Mouse (Mus musculus) yolk sac, embryonic 10.5 days (tissue): ENCODE measurements around the gene Troap.

Experiments used
- DNase-seq: peaks from one replicate; pipeline ENCODE4 v3.0.0-alpha.2; 2017; ENCODE audit warnings: low spot score

The Troap gene

DNA sequence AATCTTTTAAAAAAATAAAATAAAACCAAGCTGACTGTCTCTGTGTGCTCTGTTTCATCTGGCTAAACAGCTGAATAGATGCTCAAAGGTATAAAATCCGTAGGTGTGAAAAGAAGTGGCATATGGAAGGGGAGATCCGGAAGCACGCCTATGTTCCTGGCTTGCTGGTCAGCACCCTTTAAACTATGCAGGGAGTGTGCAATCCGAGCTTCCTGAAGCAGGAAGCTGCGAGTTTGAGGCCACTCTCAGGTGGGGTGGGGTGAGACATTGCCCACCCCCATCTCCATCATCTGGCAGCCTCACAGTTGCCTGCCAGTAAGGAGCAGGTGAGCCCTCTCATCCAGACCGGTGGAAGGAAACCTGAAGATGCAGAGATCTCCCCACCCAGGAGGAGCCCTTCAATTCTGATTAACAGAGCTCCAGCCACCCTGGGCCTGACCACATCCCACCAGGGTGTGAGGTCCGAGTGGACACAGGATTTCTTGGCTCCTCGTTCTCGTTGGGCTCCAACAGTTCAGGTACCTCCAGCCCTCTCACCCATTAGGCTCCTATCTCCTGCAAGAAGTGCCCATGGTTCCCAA is at the start of gene Troap:
Gene Troap (plus strand): TSS at position 557 of the 581 bp plus-strand sequence.
- no peak for DNase-seq

DNA sequence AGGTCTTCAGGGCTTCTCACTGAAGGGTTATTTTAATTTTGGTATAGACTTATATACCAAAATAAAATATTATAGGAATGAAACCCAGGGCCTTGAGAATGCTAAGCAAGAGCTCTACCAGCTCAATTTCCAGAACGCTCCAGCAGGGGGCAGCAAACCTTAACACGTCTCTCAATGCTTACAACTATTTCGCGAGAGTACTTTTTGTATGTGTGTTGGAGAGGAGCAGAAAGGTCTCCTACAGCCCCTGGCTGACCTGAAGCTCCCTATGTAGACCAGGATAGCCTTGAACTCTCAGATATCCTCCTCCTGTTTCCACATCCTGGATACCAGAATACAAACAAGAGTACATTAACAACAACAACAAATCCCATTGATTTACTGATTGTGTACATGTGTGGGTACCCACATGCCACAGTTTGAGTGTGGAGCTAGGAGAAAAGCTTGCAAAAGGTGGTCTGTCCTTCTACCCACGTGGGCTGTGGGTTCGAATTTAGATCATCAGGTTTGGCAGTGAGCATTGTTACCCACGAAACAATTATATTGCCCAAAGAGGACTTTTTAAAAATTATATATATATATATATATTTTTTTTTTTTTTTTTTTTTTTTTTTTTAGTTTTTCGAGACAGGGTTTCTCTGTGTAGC is 49.6 kb upstream of the Troap start:
- DNase-seq = peak; percentile 67

DNA sequence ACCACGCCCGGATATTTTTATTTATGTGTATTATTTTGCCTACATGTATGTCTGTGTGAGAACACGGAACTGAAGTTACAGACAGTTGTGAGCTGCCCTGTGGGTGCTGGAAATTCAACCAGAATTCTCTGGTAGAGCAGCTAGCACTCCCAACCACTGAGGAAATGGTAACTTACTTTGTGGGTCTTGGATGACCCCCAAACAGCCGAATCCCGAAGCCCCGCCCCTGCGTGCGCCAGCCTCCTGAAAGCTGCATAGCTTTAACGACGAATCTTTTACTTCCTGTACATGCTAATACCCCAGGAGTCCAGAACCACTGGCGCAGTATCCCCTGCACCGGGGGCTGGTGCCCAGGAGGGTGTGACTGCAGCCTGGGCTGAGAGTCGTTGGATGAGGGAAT is 49.0 kb upstream of the Troap start:
- DNase-seq = no peak

DNA sequence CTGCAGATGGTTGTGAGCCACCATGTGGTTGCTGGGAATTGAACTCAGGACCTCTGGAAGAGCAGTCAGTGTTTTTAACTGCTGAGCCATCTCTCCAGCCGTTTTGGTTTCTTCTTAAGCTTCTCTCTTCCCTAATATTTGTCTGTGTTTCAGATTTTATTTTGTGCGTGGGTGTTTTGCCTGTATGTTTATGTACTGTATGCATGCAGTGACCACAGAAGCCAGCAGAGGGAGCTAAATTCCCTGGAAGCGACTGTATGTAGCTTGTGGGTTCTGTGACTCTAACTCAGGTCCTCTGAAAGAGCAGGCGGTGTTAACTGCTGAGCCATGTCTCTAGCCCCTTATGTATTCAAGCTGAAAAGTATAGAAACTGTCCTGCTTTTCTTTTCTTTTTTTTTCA is 48.1 kb upstream of the Troap start:
- no peak for DNase-seq

DNA sequence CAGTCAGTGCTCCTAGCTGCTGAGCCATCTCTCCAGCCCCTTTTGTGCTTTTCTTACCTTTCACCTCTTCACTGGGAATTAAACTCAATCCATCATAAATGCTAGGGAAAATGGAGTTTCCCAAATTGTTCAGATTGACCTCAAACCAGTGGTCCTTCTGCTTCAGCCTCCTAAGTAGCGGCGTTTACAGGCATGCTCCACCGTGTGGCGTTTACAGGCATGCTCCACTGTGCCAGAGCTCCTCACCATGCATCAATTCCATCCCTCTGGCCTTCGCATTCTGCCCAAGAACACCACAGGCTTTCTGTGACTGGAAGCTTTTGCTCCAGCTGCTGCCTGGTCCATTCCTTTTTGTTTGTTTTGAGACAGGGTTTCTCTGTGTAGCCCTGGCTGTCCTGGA is 47.3 kb upstream of the Troap start:
- no peak for DNase-seq

DNA sequence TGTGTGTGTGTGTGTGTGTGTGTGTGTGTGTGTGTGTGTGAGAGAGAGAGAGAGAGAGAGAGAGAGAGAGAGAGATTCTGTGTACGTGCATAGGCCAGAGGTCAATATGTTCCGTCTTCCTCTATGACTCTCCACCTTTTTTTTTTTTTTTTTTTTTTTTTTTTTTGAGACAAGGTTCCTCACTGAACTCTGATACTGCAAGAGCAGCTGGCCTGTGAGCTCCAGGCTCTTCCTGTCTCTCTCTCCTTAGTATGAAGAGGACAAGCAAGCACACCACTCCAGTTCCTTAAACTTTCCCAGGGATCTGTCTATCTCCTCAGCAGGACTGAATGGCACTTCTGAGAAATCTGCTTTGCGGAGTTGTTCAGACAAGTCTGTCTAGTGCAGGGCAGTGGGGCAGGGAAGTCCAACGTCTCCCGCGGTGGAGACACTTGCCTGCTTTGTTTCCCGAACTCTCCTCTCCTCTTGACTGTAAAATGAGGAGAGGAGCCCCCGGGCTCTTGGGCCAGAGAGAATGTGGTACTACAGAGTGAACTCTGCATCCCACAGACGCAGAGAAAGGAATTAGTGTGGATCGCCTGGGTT is 45.4 kb upstream of the Troap start:
- DNase-seq = peak; percentile 53

DNA sequence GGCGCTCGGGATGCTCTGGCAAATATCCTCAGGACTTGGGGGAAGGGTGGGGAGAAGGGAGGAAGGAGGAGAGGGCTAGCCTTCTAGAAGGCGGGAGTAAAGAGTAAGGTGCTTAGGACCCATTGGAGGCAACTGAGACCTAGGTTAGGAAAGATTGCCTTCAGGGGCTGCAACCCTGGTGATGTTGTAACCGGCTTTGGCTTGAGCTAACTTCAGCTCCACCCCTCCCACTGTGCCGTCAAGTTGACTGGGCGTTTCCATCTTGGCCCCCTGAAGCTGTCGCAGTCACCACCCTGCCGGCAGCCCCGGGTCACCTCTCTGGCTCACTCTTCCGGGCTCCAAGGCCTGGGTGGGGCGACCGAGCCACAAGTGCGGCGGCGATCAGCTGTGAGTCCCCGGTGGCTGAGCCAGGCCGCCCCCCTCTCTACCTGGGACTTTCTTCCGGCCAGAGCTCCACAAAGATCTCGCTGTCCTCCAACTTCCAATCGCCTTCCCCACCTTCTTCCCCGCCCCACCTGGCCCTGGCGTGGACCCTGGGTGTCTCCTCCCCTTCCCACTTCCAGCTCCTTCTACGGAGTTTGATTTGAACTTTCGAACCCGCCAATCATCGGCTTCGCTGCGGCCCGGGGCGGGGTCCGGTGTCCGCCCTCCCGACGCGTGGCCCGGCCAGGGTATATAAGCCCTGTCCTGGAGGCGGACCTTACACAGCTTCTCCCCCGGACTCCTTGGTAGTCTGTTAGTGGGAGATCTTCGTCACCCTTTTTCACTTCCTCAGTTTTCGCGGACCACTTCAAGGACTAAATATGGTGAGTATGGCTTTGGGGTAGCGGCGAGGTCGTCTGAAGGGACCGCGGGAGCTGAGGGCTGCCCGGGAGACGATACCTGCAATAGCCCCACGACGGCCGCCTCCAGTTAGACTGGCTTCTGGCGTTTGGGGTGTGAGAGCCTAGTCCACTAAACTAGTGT is 44.5 kb upstream of the Troap start, which contains the start of gene Tuba1c:
Gene Tuba1c (plus strand): TSS at position 273 of the 966 bp plus-strand sequence.
- DNase-seq = peak; percentile 99

DNA sequence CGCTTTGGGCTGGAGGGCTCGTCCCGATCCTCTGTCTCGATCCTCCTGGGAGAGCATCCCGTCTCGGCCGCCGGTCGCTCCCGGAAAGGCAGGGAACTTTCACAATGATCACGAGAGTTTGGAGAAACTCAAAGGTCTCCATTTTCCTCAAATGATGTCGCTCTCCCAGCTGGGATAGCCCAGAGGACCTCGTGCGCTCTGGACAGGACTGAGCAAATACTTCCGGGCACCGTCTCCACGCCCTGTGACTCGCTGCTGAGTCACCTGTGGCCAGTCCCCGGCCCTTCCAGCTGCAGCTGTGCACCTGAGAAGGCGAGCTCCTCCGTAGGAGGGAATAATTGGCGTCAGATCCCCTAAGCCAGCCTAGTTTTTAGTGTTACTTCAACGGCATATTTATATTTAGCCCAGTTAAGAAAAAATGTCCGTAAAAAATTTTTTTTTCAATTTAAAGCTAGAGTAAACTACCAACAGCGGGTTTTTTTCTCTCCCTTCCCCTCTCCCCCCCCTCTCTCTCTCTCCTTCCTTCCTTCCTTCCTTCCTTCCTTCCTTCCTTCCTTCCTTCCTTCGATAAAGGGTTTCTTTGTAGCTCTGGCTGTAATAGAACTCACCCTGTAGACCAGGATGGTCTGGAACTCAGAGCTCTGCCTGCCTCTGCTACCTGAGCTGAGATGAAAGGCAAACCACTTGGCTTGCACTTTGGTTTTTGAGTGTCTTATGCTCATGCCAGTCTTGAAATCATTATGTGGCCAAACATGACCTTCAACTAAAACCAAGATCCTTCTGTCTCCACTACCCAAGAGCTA is 43.6 kb upstream of the Troap start:
- peak; percentile 80 for DNase-seq

DNA sequence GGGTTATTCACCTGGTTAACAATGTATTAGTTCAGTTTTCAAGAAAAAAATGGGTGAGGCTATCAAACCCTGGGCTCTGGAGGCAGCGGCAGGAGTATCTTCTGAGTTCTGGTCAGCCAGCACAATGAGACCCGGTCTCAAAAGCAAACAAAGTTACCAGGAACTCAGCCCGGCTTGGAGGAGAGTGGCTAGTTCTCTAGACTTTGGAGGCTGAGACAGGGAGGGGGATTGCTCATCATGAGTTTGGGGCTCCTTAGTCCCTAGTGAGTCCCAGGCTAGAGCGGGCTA is 43.0 kb upstream of the Troap start:
- DNase-seq = no peak

DNA sequence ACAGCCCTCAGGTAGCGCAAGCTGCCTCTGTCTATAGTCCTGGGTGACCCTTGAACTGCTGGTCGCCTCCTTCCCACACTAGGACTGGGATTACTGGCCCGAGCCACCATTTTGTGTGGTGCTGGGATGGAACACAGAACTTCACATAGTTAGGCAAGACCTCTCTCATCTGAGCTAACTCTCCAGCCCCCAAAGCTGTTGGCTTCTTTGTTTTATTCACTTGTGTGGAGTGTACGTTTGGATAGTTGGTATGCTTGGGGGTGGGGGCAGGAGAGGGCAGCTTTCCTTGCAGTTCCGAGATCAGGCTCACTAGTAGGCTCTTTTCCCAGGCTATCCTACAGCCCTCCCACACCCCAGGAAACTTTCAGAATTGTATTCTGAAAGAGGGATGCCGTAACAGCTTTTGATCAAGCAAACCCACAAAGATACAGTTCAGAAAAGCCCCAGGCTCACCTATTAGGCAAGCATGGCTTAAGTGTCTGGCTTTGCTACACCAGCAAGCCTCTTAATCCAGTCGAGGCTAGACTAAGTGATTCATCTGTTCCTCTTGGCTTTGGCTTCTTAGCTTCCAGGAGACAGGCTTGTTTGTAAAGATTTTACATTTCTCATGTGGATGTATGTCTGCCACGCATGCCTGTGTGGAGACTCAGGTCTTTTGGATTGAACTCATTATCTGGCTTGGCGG is 42.2 kb upstream of the Troap start:
- no peak for DNase-seq

DNA sequence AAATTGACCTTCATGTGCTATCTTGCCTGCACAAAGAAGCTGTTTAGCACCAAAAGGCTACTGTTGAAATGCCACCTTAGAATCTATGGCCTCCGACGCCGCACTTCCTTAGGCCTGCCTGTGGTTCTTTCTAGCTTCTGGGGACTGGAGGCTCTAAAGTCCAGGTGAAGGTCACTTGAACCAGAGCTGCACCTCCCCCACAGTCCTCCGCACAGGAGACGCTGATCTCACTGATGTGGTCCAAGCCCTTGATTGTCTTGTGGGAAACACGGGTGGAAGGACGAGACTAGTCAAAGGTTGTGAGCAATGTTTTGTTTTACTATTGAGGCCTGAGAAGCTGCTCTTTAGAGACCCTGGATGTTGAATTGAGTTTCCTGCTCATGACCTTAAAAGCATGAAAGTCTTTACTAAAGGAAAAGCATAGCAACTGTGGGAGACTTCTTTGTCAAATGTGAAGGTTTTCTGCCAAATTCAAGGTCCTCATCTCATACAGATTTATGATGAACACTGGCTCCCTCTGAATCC is 41.6 kb upstream of the Troap start:
- peak; percentile 65 for DNase-seq

DNA sequence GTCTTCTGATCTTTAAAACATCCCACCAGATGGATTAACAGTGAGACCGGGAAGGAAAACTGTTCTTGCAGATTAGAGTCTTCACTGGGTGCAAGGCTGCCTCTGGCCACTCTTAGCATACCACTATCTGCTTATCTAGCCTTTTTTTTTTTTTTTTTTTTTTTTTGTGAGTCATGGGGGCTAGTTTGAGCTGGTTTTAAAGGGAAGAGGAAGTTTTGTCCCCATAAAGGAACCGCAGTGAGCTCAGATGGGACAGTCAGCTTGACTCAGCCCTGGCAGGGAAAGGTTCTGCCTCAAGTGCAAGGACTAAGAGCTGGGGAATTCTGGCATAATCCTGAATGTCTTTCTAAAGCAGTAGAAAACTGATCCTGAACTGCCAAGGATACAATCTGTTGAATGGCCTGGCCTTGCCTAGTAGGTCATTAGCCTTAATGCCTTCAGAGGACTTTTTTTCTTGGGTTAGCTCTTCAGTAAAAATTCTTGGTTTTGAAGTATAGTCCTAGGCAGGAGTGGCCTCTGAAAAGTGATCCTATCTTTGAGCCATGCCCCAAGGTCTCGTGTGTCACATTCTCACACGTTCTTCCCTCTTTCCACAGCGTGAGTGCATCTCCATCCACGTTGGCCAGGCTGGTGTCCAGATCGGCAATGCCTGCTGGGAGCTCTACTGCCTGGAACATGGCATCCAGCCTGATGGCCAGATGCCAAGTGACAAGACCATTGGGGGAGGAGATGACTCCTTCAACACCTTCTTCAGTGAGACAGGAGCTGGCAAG is 40.7 kb upstream of the Troap start:
- no peak for DNase-seq

DNA sequence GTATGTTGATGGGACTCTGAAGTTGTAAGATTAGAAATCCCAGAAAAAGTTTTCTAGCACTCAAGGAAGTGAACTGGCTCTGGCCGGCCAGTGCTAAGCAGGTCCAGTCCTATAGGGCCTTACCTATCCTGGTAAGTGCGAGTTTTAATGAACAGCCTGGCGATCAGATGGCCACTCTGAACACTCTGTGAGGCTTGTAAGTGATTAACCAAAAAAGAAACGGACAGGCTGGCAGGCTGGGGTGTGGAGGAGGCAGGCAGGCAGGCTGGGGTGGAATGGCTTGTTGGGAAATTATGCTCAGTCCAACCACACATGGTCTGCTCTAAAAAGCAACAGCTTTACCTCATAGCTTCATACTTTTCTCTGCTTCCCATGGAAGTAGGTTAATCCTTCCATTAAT is 38.9 kb upstream of the Troap start:
- DNase-seq = no peak

DNA sequence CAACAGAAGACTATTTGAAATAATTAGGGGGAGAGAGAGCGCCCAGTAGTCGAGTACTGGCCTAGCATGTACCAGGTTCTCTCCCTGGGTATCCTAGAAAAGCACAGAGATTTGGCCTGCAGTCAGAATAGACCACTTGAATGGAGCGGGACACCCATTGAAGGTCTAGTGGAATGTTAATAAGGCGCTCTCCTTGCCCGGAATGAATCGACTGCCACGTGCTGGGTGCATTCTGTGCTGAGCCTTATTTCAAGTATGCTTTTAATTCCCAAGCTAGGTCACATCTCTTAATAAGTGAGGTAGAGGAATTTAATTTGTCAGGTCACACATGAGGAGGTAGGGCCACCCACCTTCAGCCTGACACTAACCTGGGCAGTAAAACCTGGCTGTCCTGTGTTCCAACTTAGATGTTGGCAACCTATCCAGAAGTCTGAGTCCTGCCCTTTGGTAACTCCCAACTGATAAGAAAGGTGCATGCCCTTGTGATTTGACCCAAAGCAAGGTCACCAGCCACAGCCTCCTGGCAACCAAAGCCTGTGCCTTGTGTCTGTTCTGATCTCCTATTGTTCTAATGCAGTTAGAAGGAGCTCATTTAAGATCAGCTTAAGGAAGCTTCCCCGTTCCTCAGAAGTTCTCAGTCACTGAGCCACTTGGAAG is 38.0 kb upstream of the Troap start:
- no peak for DNase-seq

DNA sequence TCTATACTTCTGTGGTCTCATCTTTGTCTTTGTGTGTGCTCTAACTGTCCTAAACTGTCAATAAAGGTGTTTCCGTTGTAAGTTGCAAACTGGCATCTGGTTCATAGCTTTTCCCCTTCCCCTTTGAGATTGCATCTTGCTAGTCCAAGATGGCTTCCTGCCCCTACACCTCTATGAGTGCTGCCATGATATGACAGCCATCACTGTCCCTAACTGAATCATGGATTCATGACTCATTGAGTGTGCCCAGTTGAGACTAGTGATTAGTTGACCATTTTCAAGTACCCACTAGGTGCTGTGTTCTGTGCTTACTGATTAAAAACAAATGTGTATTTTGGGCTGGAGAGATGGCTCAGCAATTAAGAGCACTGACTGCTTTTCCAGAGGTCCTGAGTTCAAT is 36.4 kb upstream of the Troap start:
- DNase-seq = no peak

DNA sequence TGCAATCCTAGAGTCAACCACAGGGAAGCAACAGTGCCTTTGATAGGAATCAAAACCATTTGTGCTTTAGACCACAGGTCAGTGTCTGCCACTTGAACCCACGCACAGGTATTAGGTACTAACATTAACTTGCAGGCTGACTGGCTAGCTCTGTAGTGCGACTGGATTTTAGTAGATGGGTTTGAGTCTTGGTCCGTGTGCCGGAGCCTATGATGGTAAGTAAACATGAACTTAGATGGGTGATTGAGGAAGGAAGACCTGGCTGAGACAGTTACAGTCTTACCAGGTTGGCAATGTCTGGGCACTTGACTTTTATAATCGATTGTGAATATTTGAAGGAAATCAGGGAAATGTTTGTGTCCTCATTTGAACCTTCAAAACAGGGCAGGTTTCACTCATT is 35.6 kb upstream of the Troap start:
- DNase-seq = no peak

DNA sequence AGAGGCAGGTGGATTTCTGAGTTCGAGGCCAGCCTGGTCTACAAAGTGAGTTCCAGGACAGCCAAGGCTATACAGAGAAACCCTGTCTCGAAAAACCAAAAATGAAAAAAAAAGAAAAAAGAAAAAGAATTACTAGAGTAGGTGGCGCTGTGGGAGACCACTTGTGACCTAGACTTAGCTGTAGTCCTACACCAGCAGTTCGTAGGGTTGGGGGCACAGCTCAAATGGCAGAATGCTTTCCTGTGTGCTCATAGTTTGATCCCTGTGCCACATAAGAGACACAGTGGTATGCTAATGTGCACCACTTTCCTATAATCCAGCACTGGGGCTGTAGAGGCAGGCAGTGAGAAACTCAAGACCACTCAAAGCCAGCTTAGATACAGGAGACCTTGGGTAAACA is 35.1 kb upstream of the Troap start:
- DNase-seq = no peak

DNA sequence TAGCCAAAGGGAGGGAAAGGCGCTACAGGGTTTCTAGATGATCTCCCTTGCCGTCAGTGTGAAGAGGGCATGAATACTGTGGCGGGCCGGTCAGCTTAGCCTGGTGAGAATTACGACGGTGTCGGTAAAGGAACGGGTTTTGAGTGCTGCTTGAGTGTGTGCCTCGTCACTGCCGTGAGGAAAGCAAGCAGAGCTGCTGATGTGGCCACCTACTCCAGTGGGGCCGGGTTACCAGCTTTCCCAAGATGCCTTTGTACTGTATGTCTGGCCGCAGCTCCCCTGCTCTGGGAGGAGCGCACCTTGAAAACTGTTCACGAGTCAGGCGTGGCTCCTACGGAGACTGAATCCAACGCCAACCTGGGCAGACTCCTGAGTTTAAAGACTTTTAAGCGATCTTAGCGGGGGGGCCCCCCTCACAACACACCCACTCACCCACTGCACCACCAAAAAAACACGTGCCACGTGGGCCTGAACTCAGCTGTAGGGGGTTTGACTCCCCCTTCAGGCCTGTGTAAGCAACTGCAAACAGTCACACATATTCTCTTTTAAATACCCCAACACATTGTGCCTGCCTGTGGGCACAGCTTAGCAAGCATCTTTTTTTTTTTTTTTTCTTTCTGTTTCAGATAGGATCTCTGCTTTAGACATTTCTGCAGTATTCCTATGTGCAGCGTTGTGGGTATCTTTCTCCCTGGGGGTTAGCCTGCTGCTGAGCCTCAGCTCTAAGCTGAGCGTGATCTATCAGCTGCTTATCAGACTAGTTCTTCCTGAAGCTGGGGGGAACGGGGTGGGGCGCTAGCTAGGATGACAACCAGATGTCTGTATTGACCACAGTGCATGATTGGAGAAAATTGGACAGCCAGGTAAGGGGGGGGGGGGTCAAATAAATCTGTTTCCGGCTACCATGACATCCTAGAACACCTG is 34.1 kb upstream of the Troap start:
- DNase-seq = no peak
